Mouse (Mus musculus): ENCODE results near the gene Usp6nl.
A peak's percentile ranks its signal among the peaks of the same experiment; 100 is the strongest.

The Usp6nl gene

DNA sequence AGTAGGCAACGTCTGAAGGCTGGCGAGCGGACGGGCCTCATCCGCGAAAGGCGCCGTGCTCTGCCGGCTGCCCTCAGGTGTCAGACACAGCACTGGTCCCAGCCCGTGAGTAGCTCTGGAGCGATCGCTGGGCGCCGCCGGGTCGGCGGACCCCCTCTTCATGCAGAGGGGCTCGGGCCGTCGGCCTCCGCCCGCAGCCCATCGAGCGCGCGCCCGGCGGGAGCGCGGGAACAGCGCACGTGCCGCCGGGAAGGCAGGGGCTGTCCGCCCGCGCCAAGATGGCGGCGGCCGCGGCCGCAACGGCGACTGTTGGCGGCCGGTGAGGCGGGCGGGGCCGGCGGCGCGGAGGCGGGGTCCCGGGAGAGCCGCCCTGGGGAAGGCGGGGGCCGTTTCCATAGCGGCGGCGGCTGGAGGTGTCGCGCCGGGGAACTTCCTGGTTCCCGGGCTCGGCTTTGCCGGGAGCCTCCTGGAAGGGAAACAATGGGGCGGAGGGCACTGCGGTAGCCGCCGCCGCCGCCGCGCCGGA lies at the start of gene Usp6nl:
Gene Usp6nl (plus strand): TSS at position 292 of the 526 bp plus-strand sequence.
- DNase-seq (ENCODE audit: low spot score): peak; percentile 94

DNA sequence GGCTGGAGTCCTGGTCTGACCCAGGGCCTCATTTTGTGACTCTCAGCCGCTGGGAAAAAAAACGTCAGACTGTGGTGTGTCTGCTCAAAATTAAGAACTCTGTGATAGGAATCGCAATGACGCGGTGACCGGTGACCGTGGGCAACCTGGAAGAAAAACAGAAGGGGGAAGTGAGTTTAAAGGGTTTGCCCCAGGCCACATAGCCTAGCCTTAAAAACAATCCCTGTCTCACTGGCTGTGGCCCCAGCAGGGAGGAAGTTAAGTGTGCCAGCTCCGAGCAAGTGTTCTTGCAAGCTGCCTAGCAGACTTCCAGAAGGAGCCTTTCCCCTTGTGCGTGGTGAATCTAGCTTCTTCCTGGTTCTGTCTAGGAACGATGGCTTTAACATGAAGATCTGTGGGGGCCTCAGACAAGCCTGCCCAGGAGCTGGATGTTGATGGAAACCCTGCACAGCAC lies 49.0 kb upstream of the Usp6nl start:
- DNase-seq (ENCODE audit: low spot score): peak; percentile 20

DNA sequence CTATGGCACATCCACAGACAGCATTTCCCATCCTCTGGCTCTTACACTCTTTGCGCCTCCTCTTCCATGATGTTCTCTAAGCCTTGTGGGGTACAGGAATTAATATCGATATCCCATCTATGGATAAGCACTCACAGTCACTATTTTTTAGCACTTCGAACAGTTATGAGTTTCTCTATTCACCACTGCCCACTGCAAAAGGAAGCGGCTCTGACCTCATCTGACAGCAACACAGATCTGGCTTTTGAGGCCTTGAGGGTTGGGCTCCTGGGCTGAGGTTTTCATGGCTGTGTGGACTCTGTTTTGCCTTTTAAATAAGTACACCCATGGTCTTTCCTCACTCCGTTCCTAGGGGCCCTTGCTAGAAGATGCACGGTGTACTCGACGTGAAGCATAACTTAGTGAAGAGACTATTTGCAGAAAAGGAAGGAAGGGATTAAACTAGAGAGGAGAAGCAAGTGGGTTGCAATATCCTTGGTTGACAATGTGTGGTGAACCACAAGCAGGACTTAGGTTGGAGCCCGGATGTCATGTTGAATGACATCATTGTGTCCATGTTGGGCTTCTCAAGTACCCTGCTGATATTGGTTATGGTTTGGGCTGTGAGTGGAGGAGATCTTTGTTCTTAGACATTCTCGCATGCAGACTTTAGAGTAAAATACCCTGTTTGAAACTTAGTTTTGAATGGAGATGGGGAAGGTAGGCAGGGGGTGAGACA lies 43.5 kb upstream of the Usp6nl start:
- no peak for DNase-seq (ENCODE audit: low spot score)

DNA sequence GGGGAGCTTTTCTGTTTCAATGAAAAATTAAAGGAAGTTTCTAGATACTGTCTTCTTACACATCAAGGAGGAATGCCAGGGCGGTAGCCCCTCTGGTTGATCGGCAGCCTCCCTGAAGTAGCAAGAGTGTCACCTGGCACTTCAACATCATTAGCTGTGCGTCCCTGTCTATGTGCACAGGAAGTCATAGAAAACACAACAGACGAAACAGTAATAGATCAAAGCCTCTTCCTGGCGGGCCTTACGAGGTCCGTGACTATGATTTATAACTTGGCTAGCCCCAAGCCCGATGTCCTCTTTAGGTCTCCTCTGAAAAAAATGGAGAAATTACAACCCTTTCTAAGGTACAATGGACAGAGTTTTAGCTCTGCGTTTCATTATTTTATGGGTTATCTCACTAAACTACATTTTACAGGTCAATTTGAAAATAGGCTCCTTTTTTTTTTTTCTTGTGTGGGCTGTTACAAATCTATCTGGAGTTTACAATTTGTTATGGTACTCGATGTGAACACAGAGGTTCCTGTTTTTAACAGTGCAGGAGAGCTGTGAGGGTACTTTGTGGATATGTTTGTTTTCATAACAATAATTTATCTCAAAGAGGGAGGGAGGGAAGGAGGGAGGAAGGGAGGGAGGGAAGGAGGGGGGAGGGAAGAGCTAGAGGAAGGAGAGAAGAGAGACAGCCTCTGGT lies 42.7 kb upstream of the Usp6nl start:
- no peak for DNase-seq (ENCODE audit: low spot score)

DNA sequence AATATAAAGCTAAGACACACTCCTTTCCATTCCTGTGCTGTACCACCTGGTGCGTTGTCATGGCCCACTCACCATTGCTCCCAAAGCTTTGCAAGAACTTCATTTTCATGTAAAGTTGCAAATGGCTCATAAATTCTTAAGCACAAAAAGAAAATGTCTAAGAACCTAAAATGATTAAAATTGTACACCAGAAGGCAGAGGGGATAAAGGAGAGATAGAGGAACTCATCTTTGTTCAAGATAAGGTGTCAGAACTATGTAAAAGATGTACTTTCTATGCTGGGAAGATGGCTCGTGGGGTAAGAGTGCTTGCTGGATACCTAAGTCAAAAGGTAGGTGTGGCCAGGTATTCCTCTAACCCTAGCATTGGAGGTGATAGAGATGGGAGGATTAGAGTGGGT lies 38.9 kb upstream of the Usp6nl start:
- no peak for DNase-seq (ENCODE audit: low spot score)

DNA sequence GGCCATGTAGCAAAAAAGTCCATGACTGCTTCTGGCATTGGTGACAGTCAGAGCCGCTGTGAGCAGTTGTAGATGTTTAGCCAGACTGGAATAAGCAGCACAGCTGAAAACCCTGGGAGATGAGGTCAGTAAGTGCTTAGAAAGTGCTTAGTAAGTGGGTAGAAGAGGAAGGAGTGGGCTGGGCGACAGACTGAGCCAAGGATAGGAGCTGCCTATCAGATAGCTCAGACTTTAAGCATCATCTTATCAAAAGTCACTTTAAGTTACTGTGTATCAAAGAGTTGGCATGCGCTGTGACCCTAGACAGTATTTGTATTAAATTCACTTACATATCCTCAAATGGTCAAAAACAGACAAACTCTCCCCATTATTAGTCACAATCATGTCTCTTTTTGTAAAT lies 37.7 kb upstream of the Usp6nl start:
- DNase-seq (ENCODE audit: low spot score): no peak

DNA sequence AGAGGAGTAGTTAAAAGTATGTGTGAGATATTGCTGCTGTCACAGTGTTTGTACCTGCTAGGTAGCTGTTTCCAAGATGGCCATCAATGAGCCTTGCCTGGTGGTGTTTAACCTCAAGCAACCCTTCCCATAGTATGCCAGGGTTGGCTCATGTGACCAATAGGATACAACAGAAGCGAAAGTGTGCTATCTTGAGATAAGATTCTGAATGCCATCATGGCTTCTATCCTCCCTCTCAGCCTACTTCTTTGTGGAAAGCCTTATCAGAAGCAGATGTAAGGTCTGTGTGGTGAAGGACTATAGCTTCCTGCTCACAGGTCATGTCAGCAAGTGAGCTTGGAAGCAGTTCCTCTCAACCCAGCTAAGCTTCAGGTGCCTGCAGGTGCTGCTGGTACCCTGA lies 36.7 kb upstream of the Usp6nl start:
- DNase-seq (ENCODE audit: low spot score): no peak

DNA sequence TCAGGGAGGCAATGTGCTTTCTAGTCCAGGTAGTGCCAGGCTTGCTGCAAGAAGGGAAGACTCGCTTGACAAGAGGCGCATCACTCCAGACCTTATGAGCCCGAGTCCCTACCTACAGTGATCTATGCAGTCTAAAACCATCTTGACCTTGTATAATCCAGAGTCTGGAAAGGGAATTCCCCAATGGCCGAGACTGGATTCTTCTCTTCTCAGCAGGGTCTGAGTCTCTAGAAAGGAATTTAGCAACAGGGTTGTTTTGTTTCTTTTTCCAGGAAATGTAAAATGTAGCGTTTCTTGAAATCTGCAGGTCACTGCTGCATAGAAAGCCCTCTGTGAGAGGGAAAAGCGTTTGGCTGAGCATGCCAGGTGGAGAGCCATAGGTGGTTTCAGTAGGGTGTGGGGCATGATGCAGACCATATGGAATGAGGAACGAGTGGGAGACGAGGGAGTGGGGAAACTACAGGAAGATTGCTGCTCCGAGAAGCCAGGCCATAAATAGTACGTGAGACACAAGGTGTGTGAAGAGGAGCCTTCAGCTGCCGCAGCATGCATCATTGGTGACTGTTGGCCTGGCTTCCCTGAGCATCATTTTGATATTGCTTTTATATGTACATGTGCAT lies 28.5 kb upstream of the Usp6nl start:
- DNase-seq (ENCODE audit: low spot score): no peak

DNA sequence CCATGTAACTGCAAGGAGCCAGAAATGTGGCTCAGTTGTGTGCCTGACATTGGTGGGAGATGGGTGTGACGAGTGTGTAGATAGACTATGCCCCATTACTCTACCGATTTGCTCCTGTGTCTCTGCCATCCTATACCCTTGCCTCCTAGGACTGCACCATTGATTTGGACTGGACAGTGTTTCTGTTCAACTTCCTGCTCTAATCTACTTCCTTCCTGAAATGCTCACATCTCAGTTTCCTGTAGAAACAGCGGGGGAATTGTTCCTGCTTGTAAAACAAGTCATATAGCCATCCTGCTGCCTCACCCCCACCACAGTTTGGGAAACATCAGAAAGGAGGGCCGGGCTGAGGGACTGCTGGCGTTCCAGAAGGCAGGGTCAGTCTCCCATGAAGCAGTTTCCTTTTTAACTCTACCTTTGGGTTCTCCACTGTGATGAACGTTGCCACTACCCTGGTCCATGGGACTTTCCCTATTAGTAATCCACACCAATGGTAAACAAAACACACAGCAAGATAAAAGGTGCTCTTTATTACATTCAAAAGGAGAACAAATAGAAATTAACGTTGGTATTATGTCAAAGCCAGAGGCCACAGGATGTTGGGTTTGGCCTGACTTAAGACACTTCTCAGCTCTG lies 27.4 kb upstream of the Usp6nl start:
- DNase-seq (ENCODE audit: low spot score): no peak

DNA sequence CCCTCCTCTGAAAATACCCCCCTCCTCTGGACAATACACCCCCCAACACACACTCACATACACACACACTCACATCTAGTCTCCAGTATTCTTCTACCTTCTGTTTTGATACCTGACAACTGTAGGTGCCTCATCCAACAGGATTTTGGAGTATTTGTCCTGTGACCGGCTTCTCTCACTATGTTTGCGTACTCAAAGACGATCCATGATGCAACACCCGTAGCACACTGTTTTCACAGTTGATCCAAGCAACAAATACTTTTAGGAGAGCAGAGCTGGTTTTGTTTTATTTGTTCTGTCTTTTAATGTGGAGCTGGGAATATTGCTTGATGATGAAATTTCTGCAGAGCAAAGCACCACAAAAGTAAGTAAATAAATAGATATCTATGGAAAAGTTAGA lies 17.7 kb upstream of the Usp6nl start:
- no peak for DNase-seq (ENCODE audit: low spot score)

DNA sequence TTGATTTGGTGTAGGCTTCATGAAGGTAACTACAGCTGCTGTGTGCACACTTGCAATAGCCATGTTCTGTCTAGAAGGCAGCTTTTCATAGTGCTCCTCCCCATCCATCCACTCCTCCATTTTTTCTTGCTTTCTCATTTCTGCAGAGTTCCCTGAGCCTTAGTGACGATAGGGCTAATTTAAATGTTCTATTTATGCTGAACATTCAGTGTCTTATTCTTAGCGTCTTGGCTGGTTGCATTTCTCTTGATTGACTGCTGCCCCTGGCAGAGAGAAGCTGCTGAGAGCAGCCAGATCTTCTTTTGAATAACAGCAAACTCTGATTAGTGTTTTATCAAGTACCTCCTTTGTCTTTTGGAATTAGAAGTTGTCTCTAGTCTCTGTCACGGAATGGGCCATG lies 15.6 kb upstream of the Usp6nl start:
- no peak for DNase-seq (ENCODE audit: low spot score)

DNA sequence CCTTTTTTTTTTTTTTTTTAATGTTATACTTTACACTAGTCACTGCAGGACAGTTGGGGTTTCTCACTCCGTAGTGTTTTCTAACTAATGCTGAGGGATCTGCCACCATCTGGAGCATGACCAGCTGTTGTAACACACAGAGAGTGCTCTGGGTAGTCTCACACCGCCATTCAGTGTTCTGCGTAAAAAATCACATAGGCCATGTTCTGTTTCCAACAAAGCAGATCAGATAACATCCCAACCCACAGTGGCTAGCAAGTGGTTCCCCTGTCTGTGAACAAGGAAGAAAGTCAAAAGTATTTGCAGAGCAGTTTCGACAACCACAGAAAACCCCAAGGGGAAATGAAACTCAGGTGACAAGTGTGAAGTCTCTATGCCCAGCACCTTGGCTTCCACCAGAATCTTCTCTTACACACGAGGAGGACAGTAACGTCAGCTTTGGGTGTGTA lies 13.1 kb upstream of the Usp6nl start:
- no peak for DNase-seq (ENCODE audit: low spot score)

DNA sequence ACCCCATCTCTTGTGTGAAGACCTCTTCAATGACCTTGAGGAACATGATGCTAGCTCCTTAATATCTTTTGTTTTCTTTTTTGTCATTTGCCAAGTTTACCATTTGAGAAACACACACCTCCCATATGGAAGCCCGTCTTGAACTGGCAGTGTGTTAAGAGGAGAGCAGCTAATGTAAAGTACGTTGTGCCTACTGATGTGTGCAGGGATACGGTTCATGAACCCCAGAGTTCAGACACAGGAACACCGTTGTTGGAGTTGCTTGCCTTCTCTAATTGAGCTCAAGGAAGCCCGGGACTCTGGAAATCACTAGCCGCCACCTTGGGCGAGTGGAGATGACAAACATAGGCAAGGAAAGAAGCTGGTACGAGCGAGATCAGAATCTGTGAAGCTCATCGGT lies 9.7 kb upstream of the Usp6nl start:
- no peak for DNase-seq (ENCODE audit: low spot score)

DNA sequence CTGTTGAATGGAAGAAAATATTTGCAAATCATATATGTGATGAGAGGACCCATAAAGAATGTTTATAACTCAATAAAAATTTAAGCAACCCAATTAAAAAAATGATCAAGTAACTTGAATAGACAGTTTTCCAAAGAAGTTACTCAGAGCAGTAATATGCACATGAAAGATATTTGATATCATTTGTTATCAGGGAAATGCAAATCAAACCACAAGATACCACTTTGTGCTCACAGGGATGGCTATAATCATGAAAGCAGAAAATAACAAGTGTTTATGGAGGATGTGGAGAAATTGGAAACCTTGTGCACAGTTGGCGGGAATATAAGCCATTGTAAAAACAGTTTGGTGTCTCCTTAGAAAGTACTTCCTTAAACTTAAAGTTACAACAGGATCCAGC lies 8.7 kb upstream of the Usp6nl start:
- no peak for DNase-seq (ENCODE audit: low spot score)

DNA sequence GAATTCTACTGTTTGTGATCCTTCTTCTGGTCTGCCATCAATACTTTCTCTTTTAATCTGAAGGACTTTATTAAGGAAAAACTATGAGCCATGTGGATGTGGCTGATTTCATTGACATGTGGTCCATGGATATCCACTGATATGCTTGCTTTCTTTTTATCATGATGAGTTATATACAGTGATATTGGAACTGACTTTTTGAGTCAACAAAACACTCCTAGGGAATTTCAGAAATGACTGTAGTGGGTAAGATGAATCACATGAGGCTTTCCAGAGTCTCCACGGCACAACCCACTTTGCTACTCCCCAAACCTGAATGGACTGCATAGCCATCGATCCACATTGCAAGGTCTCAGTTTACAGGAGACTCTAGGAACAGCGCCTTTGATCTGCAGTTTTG lies 2.3 kb upstream of the Usp6nl start:
- no peak for DNase-seq (ENCODE audit: low spot score)

DNA sequence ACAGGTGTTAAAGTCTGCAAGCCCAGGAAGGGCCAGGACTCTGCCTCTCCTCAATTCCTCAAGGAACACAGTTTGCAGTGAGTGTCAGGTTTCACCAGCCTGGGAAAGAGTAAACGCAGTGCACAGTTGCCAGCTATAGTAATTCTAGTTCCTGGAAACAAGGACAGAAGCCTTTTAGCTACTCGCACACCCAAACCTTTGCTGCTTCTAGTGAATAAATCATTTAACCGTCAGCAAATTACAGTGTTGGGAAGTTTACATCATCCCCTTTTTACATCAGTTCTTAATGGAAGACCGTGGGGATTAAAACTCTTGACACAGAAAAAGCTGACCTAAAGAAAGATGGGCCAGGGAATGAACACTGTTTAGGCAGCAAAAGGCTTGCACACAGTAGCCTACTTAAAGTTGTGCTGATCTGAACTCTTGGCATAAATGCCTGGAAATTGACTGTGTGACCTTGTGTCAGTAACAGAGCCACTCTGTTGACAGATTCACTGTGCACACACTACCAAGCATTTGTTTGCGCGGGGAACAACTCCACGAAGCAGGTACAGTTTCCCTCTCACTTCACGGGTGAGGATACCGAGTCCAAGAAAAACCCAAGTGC lies 595 bp upstream of the Usp6nl start:
- DNase-seq (ENCODE audit: low spot score): no peak

DNA sequence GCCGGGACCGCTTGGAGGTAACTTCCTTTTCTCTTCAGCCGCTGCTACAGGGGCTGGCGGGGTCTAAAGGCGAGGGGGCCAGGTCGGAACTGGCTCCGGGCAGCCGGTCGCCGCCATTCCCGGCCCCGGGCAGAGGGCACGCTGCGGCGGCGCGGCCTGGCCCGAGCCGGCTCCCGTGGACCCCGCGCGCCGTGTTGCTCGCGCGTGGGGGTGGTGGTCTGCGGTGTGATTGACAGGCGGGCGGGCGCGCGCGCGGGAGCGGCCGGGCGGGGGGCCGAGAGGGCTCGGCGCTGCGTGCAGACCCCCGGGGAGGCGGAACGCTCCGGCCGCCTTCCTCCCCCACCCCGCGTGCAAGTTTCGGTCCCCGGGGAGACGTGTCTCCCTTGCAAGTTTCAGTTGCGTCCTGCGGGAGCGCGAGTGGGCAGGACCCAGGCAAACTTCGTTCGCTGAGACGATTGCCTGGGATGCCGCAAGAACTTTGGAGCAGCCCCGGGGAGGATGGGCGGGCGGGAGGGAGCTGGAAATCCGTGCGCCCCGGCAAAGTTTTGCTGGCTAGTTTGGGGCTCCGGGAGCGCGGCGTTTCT lies 563 bp downstream of the Usp6nl start:
- peak; percentile 69 for DNase-seq (ENCODE audit: low spot score)

DNA sequence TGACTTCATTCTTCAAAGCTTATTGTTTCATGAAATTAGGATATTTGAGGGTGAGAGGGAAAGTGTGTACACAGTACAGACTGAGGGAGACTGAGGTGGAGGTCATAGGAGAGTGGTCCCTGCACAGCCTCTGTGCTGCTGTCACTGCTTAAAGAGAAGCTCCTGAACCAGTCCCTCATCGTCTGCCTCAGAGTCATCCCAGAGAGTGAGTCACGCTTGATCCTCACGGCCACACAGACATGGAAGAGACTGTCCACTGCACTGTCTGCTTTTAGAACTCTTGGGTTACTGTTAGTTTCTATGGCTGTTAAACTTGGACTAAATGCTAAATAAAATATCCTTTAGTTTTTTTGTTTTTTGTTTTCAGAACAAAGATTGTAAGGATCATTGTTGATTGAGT lies 3.2 kb downstream of the Usp6nl start:
- DNase-seq (ENCODE audit: low spot score): no peak

DNA sequence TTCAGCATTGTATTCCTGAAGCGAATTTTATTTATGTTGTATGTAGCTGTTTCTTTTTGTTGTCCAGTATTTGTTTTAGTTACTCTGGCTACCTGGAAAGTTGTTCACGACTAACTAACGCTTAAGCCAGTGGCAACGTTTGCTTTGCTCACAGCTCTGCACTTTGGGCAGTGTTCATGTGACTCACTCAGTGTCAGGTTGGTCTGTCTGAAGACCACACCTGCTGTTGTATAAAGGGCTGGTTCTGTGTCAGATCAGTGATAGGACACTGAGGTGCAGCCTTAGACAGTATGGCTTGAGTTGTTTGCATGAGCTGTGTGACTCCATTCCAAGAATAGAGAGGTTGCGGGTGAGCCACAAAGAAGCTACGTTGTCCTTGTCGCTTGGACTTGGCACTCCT lies 6.5 kb downstream of the Usp6nl start:
- no peak for DNase-seq (ENCODE audit: low spot score)

DNA sequence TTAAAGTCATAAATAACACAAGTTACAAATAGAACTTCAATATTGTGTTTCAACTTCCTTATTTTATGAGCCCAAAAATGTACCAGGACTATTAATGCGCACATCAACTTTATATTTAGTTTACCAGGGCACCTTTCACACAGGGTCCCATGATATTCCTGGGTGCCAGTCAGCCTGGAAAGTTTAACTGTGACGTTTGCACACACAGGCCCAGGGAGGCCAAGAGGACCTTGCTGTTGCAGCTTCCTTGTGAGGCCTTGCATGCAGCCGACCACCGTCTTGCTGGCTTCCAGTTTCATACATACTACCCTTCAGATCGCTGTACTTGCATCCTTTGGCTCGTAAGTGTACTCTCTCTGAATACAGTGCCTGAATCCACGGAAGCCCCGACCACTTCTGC lies 8.3 kb downstream of the Usp6nl start:
- DNase-seq (ENCODE audit: low spot score): no peak

DNA sequence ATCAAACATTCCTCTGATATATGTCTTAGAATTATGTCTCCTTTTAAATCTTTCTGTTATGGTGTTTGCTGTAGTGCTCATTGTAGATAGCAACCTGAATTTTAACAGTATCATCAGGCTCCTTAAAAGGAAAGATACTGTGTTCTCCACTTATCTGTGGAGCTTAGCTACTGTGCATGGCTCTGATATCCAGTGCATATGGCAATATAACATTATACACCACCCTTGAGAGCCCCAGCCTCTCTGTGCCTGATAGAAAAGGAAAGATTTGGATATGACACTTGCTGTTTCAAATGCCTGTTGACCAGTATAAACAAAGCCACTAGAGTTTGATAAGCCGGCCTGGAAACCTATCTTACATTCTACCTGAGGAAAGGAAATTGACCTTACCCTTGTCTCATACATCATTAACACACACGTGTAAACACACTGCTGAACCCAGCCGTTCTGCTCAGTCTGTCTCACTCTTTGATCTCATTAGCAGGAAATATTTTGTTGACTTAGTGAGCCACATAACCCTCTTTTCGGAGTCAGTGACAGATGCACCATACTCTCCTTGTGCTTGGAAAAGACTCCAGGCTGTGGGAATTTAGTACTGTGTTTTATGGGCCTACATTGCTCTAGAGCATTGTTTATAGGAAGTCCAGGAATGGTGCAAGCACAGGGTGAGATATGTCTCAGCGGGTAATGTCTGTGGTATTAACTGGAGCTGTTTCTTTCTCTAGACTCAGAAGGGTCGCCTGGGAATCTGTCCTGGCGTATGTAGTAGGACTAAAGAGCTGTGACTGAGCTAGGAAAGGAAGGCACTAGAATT lies 9.1 kb downstream of the Usp6nl start:
- DNase-seq (ENCODE audit: low spot score): no peak

Data from ovary, postnatal 36 days (tissue).